Mouse (Mus musculus) olfactory bulb, adult 2 months (tissue): Measurements from ENCODE around the gene Ccdc33. TPM values are rescaled to one million over a fixed set of nuclear protein-coding genes. Genes with fewer than 3 reads are reported as not detected.

Experiments used
- H3K27ac ChIP-seq: fragments of 200-500 bp; 2 replicates; pipeline ENCODE4 v1.5.1; 2012; ENCODE audit warnings: low read depth, low read length; ENCODE audit not compliant: insufficient read depth
- H3K4me1 ChIP-seq: fragments of 200-500 bp; 2 replicates; pipeline ENCODE4 v1.6.1; 2012; ENCODE audit warnings: low read length; ENCODE audit not compliant: control insufficient read depth, insufficient read depth
- H3K4me3 ChIP-seq: fragments of 200-500 bp; 2 replicates; pipeline ENCODE4 v1.5.1; 2012; ENCODE audit warnings: mild to moderate bottlenecking, low read depth, low read length, moderate library complexity; ENCODE audit not compliant: insufficient read depth
- CTCF ChIP-seq: fragments of 200-500 bp; IDR thresholded peaks from 2 replicates; pipeline ENCODE4 v1.5.1; 2012; ENCODE audit warnings: low read depth, mild to moderate bottlenecking, low read length, moderate library complexity; ENCODE audit not compliant: insufficient read depth
- POLR2A ChIP-seq: fragments of 200-500 bp; IDR thresholded peaks from 2 replicates; pipeline ENCODE4 v1.6.1; 2012; ENCODE audit warnings: mild to moderate bottlenecking, low read depth, low read length, moderate library complexity; ENCODE audit not compliant: insufficient read depth
- WGBS: fragments of 180-500 bp; shearing (Covaris S2); methylation state at CpG from one replicate; pipeline ENCODE4 v1.1.7; 2018; 5-methylcytosine and 5-hydroxymethylcytosine counted together
- polyA plus RNA-seq: library from polyadenylated mRNA; stranded (reverse); fragments of >200 nt; gene quantifications from 2 replicates; pipeline ENCODE4 v1.2.4, GENCODE M21; 2012; ENCODE audit warnings: low replicate concordance; ENCODE audit not compliant: missing spikeins, insufficient read depth, insufficient read length

The Ccdc33 gene
- polyA plus RNA-seq, 1 experiment: not detected

DNA sequence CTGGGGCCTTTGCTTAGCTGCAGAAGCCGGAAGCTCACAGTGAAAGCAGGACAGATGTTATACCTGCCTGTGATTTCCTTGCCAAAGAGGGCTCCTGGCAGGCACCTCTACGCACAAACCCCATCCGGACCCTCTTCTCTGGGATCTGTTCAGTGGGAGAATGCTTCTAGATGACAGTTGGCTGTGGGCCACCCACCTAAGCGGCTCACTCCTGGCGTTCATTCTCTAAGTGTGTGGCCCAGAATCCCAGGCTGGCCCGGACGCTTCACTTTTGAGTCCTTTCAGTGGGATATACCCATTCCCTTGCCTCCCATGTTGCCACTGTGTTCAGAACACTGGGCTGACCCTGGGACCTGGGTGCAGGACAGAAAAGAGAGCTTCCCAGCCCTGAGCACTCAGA is 31.8 kb downstream of the Ccdc33 start:
- peaks cover 43% of the 10 kb centered on the region for H3K4me1 ChIP-seq
- H3K27ac ChIP-seq: no peak overlapping the region
- no peak overlapping the region for H3K4me3 ChIP-seq
- WGBS: 76% methylated on average over 7 of the region's 7 CpGs
- no peak for TF ChIP-seq CTCF
- TF ChIP-seq POLR2A: no peak

DNA sequence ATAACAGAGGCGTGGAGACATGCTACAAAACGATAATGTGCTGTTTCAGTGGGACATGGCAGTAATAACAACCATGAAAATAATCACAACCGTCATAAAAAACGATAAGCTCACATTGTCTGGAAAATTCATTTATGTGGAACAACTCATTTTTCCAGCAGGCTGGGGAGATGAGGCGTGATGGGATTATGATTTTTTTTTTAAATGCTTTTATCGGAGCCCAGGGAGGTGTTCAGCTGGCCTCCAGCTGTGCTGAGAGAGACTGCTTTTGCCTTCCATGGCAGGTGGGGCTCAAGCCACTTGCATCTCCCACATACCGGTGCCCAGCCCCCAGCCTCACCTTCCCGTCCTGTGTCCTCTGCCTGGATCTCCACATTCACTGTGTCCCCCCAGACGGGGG is 32.4 kb downstream of the Ccdc33 start:
- Histone ChIP-seq H3K4me1 (peaks cover 37% of the 10 kb centered on the region), H3K27ac (no peak overlapping the region), H3K4me3 (no peak overlapping the region)
- WGBS: 55% methylated on average over 9 of the region's 9 CpGs
- no peak for TF ChIP-seq POLR2A
- no peak for TF ChIP-seq CTCF

DNA sequence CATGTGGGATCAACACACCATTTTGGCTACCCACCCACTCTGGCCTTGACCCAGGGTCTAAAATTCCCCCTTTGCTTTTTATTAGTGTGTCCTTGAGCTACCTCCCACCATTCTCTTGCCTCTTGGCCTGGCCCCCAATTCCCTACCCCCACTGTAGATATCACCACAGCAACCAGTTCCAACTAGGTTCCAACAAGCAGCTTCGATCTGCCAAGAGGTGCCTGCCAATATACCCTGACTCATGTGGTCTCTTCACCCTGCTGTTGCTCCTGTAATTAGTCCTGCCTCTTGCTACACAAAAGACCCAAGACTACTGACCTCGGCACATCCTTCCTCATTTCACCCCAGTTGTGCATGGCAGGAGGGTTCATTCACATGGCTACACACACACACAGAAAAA is 33.5 kb downstream of the Ccdc33 start:
- Histone ChIP-seq H3K4me3 (no peak overlapping the region), H3K4me1 (peaks cover 37% of the 10 kb centered on the region), H3K27ac (no peak overlapping the region)
- WGBS: 19% methylated on average over 2 of the region's 2 CpGs
- TF ChIP-seq POLR2A: no peak
- no peak for TF ChIP-seq CTCF

DNA sequence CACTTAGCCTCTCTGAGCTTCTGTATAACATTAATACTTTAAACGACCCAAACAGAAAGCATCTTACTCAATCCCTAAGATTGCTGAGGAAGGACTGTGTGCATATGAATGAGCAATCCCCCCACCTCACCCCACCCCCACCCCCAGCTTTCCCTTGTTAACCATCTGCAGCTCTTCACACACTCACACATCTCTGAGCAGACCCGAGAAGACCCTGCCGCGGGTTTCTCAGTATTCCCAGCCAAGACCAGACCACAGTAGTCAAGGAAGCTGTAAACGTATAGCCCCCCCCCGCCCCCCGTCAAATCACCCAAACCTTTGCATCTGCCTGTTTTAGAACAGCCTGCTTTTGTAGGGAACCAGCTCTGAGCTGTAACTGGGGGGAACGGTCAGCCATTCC is 34.0 kb downstream of the Ccdc33 start:
- 14% methylated on average over 8 of the region's 8 CpGs for WGBS
- TF ChIP-seq CTCF: no peak
- no peak for TF ChIP-seq POLR2A
- no peak overlapping the region for H3K27ac ChIP-seq
- no peak overlapping the region for H3K4me3 ChIP-seq
- H3K4me1 ChIP-seq: peaks cover 37% of the 10 kb centered on the region

DNA sequence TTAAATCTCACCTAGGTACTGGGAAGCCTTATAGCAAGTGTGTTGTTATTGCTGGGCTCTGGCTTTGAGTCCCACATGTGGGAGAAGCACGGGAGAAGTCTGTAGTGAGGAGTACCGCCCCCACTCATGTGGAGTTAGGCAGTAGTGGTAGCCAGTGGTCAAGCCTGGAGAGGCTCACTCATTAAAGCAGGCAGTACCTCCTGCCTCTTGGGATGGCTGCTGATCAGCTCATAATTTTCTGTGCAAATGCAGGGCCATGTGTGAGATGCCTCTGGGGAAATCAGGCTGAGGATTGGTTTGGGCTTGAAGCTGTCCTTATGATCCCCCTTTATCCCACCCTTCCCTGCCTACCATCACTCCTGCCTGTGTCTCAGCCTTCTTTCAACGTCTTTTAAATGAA is 44.1 kb downstream of the Ccdc33 start:
- Histone ChIP-seq H3K4me1 (no peaks in the 10 kb centered on the region), H3K27ac (no peak overlapping the region), H3K4me3 (no peak overlapping the region)
- no peak for TF ChIP-seq CTCF
- TF ChIP-seq POLR2A: no peak
- WGBS: 65% methylated on average over 3 of the region's 3 CpGs

DNA sequence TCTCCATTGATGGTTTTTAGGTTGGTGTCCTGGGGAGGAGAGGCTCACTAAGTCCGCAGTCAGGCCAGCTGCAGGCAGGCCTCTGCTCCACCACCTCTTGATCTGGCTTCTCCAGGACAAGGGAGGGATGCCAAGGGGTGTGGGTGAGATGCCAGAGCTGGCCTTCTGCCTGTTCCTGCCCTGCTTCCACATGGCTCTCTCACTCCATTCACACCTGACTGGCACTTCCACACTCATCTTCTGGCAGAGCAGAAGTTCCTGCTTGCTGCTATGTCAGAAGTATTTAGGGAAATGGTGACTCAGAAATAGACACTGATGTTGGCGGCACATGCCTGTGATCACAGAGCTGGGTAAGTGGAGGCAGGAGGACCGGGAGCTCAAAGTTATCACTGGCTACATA is 51.1 kb downstream of the Ccdc33 start:
- no peak for TF ChIP-seq POLR2A
- no peak for TF ChIP-seq CTCF
- peaks cover 20% of the 10 kb centered on the region for H3K4me1 ChIP-seq
- 69% methylated on average over 3 of the region's 3 CpGs for WGBS
- H3K4me3 ChIP-seq: no peak overlapping the region
- H3K27ac ChIP-seq: no peak overlapping the region

DNA sequence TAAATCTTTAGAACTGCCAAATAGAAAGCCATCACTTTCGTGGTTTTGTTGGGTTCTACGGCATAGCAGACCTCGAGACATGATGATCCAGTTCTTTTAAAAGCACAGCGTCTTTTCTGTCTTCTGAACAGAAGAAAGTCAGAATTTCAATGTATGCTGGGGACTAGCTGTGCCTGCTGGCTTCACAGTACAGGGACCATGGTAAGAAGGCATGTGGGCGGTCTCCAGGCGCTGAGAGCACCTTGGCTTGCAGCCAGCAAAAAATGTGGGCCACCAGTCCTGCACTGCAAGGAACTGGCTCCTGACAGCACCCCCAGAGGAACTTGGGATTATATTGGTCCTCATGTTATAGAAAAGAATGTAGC is 51.9 kb downstream of the Ccdc33 start:
- peak overlapping the region; percentile 0; the same call in 1 of the 2 replicates for H3K27ac ChIP-seq
- no peak overlapping the region for H3K4me3 ChIP-seq
- TF ChIP-seq POLR2A (no peak), CTCF (no peak)
- peaks cover 20% of the 10 kb centered on the region for H3K4me1 ChIP-seq
- WGBS: 41% methylated on average over 6 of the region's 6 CpGs

DNA sequence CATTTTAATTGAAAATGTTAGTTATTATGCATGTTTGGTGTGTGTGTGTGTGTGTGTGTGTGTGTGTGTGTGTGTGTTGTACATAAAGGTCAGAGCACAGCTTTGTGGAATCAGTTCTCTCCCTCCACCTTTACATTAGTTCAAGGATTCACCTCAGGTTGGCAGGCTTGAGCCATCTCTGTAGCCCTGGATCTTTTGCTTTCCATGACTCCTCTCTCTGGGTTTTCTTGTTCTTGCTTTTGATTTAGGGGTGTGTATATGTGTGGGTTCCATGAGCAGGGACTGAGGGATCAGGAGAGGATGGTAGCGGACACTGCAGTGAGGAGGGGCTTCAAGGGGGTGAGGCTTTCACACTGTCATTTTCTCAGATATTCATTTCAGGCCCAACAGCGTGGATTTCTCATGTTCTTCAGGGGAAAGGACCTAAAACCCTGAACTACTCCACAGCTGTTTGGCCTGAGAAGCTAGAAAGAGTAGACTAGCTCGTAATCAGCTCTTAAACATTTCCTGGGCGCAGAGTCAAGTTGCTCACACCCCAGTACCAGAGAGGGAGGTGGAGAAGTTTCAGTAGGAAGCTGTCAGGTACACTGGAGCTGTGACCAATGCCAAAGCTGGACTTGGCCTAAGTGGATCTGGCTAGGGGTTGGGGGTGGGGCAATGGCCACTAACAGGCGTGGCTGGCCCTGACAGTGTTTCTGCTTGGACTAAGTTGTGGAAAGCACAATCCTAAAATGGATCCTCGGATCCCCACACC is 52.5 kb downstream of the Ccdc33 start:
- TF ChIP-seq POLR2A (no peak), CTCF (no peak)
- Histone ChIP-seq H3K27ac (peak overlapping the region; percentile 0; the same call in 1 of the 2 replicates), H3K4me3 (no peak overlapping the region), H3K4me1 (peaks cover 23% of the 10 kb centered on the region)
- WGBS: 56% methylated on average over 6 of the region's 6 CpGs

DNA sequence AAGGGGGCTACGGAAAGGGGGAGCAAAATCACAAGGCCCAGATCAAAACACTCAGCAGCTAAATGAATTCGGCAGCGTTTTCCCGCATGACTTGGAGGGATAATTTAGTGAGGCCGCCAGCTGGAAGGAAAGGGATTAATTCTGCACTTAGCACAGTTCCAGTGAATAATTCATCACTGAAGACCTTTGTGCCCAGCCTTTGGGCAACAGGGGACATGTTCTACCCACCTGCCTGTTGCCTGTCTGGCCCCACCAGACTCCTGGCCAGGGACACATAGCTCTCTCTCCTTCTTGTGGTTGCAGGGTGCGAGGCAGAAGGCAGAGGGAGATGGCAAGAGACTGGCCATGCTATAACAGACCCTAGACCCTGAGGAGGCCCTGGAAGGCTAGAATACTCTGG is 53.1 kb downstream of the Ccdc33 start:
- Histone ChIP-seq H3K4me3 (no peak overlapping the region), H3K27ac (no peak overlapping the region), H3K4me1 (peaks cover 29% of the 10 kb centered on the region)
- TF ChIP-seq CTCF: no peak
- TF ChIP-seq POLR2A: no peak
- 29% methylated on average over 6 of the region's 6 CpGs for WGBS

DNA sequence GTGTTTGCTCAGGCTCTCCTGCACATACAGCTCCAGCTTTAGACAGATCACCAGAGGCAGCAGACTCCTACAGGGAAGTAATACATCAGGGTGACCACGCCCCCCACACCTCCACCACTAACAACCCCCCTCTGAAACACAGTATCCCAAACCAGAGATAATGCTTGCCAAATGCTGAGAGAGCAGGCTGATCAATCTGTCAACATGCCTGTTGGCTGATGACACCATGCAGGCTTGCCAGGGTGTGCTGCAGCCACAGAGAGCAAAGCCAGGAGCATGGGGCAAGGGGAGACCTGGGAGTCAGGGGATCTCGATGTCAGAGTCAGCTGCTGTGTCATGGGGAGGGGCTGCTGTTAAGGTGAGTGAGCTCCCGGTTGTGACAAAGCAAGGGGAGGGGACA is 55.1 kb downstream of the Ccdc33 start, which contains the start of gene Stra6:
Gene Stra6 (plus strand): TSS at position 258 of the 400 bp plus-strand sequence.
- no peak within 1 kb of the TSS for H3K4me3 ChIP-seq
- H3K4me1 ChIP-seq: peaks cover 35% of the 10 kb centered on the region
- H3K27ac ChIP-seq: no peak within 1 kb of the TSS
- 44% methylated on average over 3 of the region's 3 CpGs for WGBS
- no peak for TF ChIP-seq POLR2A
- TF ChIP-seq CTCF: no peak
